Mouse (Mus musculus): ENCODE results near the gene Cfap97d1.

The Cfap97d1 gene

GRCm38 (mm10) chr11:102011510-102011909, 27.4 kb downstream of the Cfap97d1 start:
- DNase-seq, result no peak

GRCm38 (mm10) chr11:102013201-102013600, 29.1 kb downstream of the Cfap97d1 start:
- no peak for DNase-seq

- DNase-seq, result no peak
Observed at GRCm38 (mm10) chr11:102015472-102015871, 31.4 kb downstream of the Cfap97d1 start.

DNA sequence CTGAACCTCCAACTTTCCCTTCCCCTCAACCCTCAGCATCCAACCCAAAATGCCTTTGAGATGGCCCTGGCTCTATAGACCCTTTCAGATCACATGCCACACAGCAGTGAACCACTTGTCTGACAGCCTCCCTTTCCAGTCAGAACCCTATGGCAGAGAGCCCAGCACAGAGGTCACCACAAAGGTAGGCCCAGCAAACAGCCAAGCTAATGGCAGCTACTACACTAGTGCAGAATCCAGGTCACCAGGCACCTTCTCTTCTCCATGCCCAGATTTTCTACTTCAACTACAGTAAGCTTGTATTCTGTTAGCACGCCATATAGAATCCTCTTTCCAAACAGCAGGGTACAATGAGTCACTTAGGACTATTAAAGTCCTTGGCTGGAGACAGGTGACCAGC, 32.1 kb downstream of the Cfap97d1 start:
- DNase-seq, result peak in 1 of 2 experiments; percentile 21

GRCm38 (mm10) chr11:102019736-102020135, 35.7 kb downstream of the Cfap97d1 start:
- DNase-seq, result no peak

DNA sequence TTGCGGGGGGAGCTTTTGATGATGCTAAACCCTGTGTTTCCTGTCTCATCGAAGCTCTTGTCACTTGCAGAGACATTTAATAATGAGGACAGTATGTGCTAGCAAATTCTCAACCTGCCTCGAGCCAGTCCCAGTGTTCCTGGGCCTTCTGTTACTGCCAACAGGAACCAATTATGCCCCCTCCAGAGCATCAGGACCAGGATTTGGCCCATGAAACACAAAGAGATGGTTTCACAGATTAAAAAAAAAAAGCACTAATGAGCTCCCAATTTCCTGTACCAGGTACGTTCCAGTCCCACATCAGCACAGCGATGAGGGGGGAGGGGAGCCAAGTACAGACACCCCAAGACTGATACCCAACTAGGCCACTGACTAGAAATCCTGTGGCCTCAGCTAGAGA, 37.1 kb downstream of the Cfap97d1 start:
- DNase-seq, result no peak

DNA sequence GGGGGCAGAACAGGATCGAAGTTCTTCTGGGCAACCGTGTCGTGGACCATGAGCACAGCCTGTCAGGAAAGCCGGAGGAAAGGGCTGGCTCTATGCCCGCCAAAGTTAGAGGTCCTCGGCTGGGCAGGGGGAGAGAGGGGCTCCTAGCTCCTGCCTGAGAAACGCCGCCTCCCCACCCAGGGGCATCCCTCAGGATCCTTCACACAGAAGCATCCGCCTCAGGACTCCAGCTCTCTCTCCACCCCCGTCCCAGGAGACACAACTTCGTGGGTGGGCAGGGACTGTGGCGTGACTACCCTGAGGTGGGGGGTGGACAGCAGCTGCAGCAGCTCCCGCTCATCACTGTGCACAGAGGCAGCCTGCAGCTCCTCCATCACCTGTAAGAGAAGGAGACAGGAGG, 39.3 kb downstream of the Cfap97d1 start:
- DNase-seq, result no peak

DNA sequence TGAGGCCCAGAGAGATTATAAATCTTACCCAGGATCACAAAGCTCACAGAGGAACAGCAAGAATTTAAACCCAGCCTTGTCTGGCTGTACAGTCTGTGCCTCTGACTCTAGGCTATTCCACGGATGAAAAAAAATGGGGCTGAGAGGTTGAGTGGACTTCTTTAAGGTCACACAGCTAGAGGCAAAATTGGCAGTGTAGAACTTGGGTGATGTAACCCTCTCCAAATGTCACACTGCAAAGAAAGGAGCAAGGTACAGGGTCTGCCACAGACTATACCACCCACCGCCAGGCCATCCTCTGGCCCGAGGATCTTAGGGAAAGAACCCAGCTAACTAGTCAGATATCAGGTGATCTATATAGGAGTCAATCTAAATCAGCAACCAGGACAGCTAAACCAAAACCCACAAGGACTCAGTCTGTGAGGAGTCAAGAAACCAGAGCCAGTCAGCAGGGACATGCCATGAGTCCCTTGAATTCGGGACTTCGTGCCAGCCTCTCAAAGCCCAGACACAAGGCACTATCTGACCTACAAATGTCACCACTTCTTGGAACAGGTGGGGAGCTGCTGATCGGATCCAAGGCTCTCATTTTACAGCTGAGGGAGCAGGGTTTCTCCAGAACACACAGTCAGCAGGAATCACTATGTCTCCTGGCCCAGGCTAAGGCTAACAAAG, 40.1 kb downstream of the Cfap97d1 start:
- no peak for DNase-seq

- no peak for DNase-seq
Observed at GRCm38 (mm10) chr11:102024875-102025274, 40.8 kb downstream of the Cfap97d1 start.

GRCm38 (mm10) chr11:102025354-102025753, 41.3 kb downstream of the Cfap97d1 start:
- DNase-seq, result no peak

GRCm38 (mm10) chr11:102025991-102026660, 42.0 kb downstream of the Cfap97d1 start:
- DNase-seq, result no peak

DNA sequence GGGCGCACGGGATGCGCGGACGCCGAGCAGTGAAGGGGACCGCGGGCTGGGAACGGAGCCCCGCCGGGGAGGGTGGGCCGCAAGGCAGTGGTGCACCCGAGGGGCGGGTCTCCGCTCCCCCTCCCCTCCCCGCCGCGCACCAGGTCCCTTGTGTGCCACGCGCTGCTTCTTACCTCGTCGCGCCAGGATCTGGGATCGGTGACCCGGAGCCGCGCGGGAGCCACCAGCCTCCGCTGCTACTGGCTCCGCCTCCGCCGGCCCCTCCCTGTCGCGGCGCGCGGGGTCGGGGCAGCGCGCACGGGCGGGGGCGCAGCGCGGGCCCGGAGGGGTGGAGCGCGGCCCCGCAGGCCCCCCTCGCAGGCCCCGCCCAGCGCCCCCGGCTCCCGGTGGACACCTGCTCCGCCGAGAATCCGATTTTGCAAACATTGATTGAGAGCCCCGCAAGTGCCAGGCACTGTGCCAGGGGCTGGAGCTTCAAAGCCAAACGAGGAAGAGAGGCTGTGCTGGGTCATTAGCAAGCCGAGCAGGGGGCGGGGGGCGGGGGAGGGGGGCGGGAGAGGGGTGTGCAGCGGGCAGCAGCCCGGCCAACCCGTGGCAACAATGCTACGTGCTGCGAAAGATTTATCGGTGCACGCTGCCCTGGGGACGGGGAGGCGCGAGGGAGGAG, 42.7 kb downstream of the Cfap97d1 start:
- DNase-seq, result peak; percentile 50 to 64

DNA sequence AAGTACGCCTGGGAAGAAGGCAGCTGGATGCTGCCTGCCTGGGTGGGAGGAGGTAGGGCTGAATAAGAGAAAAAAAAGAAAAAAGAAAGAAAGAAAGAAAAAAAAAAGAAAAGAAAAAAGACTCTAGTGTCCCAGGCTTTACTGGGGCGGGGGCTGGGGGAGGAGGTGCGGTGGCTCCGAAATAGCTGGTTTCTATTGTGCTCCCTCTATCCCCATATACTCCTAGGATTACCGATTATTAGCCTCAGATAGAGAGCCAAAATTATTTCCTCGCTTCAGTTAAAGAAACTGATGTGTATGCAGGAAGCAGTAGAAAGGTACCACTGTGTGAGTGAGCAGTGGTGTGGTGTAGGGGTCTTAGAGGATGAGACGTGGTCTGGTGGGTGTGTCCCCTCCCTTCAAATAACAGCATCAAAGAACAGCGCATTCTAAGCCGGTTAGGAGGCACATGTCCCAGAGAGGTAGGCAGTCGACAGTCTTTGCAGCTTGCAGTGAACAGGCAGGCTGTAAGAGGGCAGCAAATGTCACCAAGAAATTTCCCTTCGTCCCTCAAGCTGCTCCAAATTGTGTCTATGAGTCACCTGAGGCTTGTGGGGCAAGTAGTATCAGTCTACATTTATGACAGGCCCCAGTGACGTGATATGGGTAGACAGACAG, 43.4 kb downstream of the Cfap97d1 start:
- DNase-seq, result no peak

GRCm38 (mm10) chr11:102028087-102028816, 44.2 kb downstream of the Cfap97d1 start, which contains the start of gene Mpp3:
Gene Mpp3, minus strand, starts transcription at chr11:102028461.
- DNase-seq, result no peak

GRCm38 (mm10) chr11:102029304-102029703, 45.2 kb downstream of the Cfap97d1 start:
- DNase-seq, result no peak

- no peak for DNase-seq
Observed at GRCm38 (mm10) chr11:102029966-102030365, 45.9 kb downstream of the Cfap97d1 start.

GRCm38 (mm10) chr11:102031149-102031548, 47.1 kb downstream of the Cfap97d1 start:
- no peak for DNase-seq

GRCm38 (mm10) chr11:102033055-102033591, 49.0 kb downstream of the Cfap97d1 start:
- DNase-seq, result no peak

DNA sequence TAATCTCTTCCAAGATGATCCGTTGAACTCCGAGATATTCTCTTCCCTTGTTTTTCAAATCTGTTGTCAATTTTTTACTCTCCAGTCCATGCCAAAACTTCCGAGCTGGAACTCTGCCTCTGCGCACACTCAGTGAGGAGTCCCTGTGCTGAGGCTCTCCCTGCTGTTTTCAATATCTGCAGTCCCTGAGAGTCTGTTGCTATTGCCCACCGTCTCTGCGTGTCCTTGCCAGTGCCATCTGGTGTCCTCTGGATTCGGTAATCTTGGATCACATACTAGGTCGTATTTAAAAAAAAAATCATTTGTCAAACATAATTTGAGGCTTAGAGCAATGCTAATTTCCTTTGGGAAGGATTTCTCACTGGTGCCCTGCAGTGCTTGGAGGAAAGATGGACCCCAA, 50.8 kb downstream of the Cfap97d1 start:
- DNase-seq, result no peak

- no peak for DNase-seq
Observed at GRCm38 (mm10) chr11:102035456-102035960, 51.4 kb downstream of the Cfap97d1 start.

DNA sequence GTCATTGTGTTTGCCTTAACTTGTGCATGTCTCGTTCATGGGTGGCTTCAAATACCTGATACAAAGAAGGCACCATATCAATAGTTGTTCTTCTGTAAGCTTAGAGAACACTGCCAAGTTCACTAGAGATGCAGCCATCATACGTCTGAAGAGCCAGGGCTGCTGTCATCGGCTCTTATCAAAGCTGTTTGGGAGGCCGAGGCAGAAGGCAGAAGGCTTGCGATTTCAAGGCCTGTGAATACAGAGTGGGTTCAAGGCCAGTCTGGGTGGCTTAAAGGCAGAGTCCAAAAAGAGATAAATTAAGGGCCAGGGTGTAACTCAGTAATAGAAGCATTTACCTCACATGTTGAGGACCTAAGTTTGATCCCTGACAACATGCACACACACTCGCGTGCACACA, 52.3 kb downstream of the Cfap97d1 start:
- DNase-seq, result no peak

DNA sequence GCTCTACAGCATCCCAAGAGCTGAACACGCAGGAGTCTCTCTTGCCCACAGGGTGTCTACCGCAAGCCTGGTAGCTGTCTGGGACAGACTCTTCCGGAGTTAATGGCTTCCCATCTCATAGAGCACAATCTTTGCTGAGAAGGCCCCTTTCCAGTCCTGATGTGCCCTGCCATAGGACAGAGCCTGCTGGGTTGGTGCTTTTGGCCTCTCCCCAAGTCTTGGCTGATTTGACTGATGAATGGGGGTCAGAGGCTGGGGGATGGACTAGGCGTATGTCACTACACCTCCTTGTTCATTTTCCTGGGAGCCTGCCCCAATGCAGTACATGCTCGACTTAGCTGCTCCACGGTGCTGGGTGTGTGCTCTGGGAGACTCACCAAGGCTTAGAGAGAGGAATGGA, 53.7 kb downstream of the Cfap97d1 start:
- no peak for DNase-seq
